Mouse (Mus musculus) limb, embryonic 14.5 days (tissue): ENCODE measurements at regions not wholly inside any gene's neighbourhood (a gene's known extent, or its start where the extent isn't known, plus 50 kb on each side); places are given as distances from the start of the nearest gene placed in this dataset.

Source experiments
- ATAC-seq: fragments of 200-750 bp; cut with Nextera tagmentation; 2 replicates; pipeline ENCODE4 v1.8.0; 2017; ENCODE audit warnings: low read depth, moderate number of reproducible peaks, moderate TSS enrichment; ENCODE audit not compliant: low FRiP score
- DNase-seq: peaks from one replicate; pipeline ENCODE4 v3.0.0-alpha.2; 2015; ENCODE audit warnings: low spot score
- H3K27ac ChIP-seq: fragments of 300-500 bp; sonication (generic); replicated peaks from 2 replicates; pipeline ENCODE4 v1.5.1; 2014; ENCODE audit warnings: low read depth, mild to moderate bottlenecking, low read length, moderate library complexity, mixed read lengths
- H3K27me3 ChIP-seq: fragments of 300-500 bp; sonication (generic); 2 replicates; pipeline ENCODE4 v1.6.1; 2014; ENCODE audit warnings: low read length, mixed read lengths; ENCODE audit not compliant: control insufficient read depth, insufficient read depth
- H3K36me3 ChIP-seq: fragments of 300-500 bp; sonication (generic); 2 replicates; pipeline ENCODE4 v1.6.1; 2014; ENCODE audit warnings: mild to moderate bottlenecking, low read length, moderate library complexity, mixed read lengths; ENCODE audit not compliant: control insufficient read depth, insufficient read depth
- H3K4me1 ChIP-seq: fragments of 300-500 bp; sonication (generic); 2 replicates; pipeline ENCODE4 v1.6.1; 2014; ENCODE audit warnings: antibody characterized with exemption, low read length, mixed read lengths; ENCODE audit not compliant: control insufficient read depth, insufficient read depth
- H3K4me2 ChIP-seq: fragments of 300-500 bp; sonication (generic); replicated peaks from 2 replicates; pipeline ENCODE4 v1.6.1; 2014; ENCODE audit warnings: low read depth, mild to moderate bottlenecking, low read length, moderate library complexity; ENCODE audit not compliant: severe bottlenecking
- H3K4me3 ChIP-seq: fragments of 300-500 bp; sonication (generic); replicated peaks from 2 replicates; pipeline ENCODE4 v1.5.1; 2014; ENCODE audit warnings: low read length
- H3K9ac ChIP-seq: fragments of 300-500 bp; sonication (generic); 2 replicates; pipeline ENCODE4 v1.6.1; 2014; ENCODE audit warnings: mild to moderate bottlenecking, low read depth, low read length, moderate library complexity; ENCODE audit not compliant: severe bottlenecking
- H3K9me3 ChIP-seq: fragments of 300-500 bp; sonication (generic); 2 replicates; pipeline ENCODE4 v1.6.1; 2016; ENCODE audit warnings: low read length; ENCODE audit not compliant: control insufficient read depth
- POLR2A ChIP-seq: fragments of 200-500 bp; IDR thresholded peaks from 2 replicates; pipeline ENCODE4 v1.8.0; 2012; ENCODE audit warnings: inconsistent platforms, mild to moderate bottlenecking, moderate library complexity, borderline replicate concordance; ENCODE audit not compliant: insufficient read depth, insufficient read length; ENCODE audit errors: extremely low read depth
- WGBS: fragments of 180-500 bp; shearing (Covaris S2); extraction: QIAGEN DNeasy Blood & Tissue Kit; methylation state at CpG from one replicate; pipeline ENCODE4 v1.1.7; 2014; 5-methylcytosine and 5-hydroxymethylcytosine counted together

GRCm38 (mm10) chr14:36584065-36584635 lies 384.4 kb downstream of the Ccser2 start:
- H3K9ac ChIP-seq: no peak overlapping the region
- DNase-seq (no peak), ATAC-seq (no peak)
- H3K36me3 ChIP-seq: no peaks in the 10 kb centered on the region
- H3K4me2 ChIP-seq: no peak overlapping the region
- no peaks in the 10 kb centered on the region for H3K27me3 ChIP-seq
- H3K4me1 ChIP-seq: no peaks in the 10 kb centered on the region
- WGBS: 57% methylated on average over 4 of the region's 4 CpGs
- no peak overlapping the region for H3K4me3 ChIP-seq
- no peak for TF ChIP-seq POLR2A
- no peaks in the 10 kb centered on the region for H3K9me3 ChIP-seq
- H3K27ac ChIP-seq: no peak overlapping the region

- Histone ChIP-seq H3K27me3 (no peaks in the 10 kb centered on the region), H3K27ac (no peak overlapping the region), H3K4me2 (no peak overlapping the region), H3K9me3 (no peaks in the 10 kb centered on the region), H3K4me3 (no peak overlapping the region), H3K9ac (no peak overlapping the region), H3K36me3 (no peaks in the 10 kb centered on the region), H3K4me1 (no peaks in the 10 kb centered on the region)
- ATAC-seq: no peak
- 74% methylated on average over 3 of the region's 3 CpGs for WGBS
- no peak for DNase-seq
- no peak for TF ChIP-seq POLR2A
Measured at GRCm38 (mm10) chr14:36583338-36584064, 385.1 kb downstream of the Ccser2 start.

- no peak overlapping the region for H3K4me2 ChIP-seq
- H3K27ac ChIP-seq: no peak overlapping the region
- H3K4me1 ChIP-seq: no peaks in the 10 kb centered on the region
- H3K4me3 ChIP-seq: no peak overlapping the region
- ATAC-seq (no peak), DNase-seq (no peak)
- no peak for TF ChIP-seq POLR2A
- H3K9ac ChIP-seq: no peak overlapping the region
- no peaks in the 10 kb centered on the region for H3K9me3 ChIP-seq
- H3K36me3 ChIP-seq: no peaks in the 10 kb centered on the region
- no peaks in the 10 kb centered on the region for H3K27me3 ChIP-seq
- WGBS: 34% methylated on average over 3 of the region's 3 CpGs
Measured at GRCm38 (mm10) chr14:36563229-36563865, 405.2 kb downstream of the Ccser2 start.

- no peak for TF ChIP-seq POLR2A
- DNase-seq (no peak), ATAC-seq (no peak)
- Histone ChIP-seq H3K27me3 (no peaks in the 10 kb centered on the region), H3K27ac (no peak overlapping the region), H3K4me2 (no peak overlapping the region), H3K4me3 (no peak overlapping the region), H3K36me3 (no peaks in the 10 kb centered on the region), H3K9ac (no peak overlapping the region), H3K4me1 (no peaks in the 10 kb centered on the region), H3K9me3 (no peaks in the 10 kb centered on the region)
- 60% methylated on average over 5 of the region's 5 CpGs for WGBS
Measured at GRCm38 (mm10) chr14:36537402-36537801, 431.2 kb downstream of the Ccser2 start.

GRCm38 (mm10) chr14:36527310-36527709 lies 432.6 kb downstream of the 4930474N05Rik start:
- no peak overlapping the region for H3K9ac ChIP-seq
- no peak overlapping the region for H3K27ac ChIP-seq
- ATAC-seq (no peak), DNase-seq (no peak)
- no peak overlapping the region for H3K4me3 ChIP-seq
- WGBS: 55% methylated on average over 1 of the region's 1 CpGs
- no peaks in the 10 kb centered on the region for H3K4me1 ChIP-seq
- no peaks in the 10 kb centered on the region for H3K9me3 ChIP-seq
- no peak for TF ChIP-seq POLR2A
- no peak overlapping the region for H3K4me2 ChIP-seq
- no peaks in the 10 kb centered on the region for H3K27me3 ChIP-seq
- no peaks in the 10 kb centered on the region for H3K36me3 ChIP-seq
